Mouse (Mus musculus) testis, adult 2 months (tissue): ENCODE results near the gene Lce1a1.

Experiments used
- CTCF ChIP-seq: fragments of 200-500 bp; IDR thresholded peaks from 2 replicates; pipeline ENCODE4 v1.5.1; 2012; ENCODE audit warnings: low read depth, mild to moderate bottlenecking, inconsistent platforms, low read length, moderate library complexity; ENCODE audit not compliant: control insufficient read depth, insufficient read depth, insufficient replicate concordance
- POLR2A ChIP-seq: fragments of 200-500 bp; IDR thresholded peaks from 2 replicates; pipeline ENCODE4 v1.6.1; 2012; ENCODE audit warnings: low read depth, mild to moderate bottlenecking, inconsistent platforms, low read length, moderate library complexity; ENCODE audit not compliant: control insufficient read depth

GRCm38 (mm10) chr3:92600456-92600855, 47.7 kb downstream of the Lce1a1 start:
- TF ChIP-seq CTCF (no peak), POLR2A (no peak)
